Mouse (Mus musculus) large intestine, adult 2 months (tissue): ENCODE measurements at regions not wholly inside any gene's neighbourhood (a gene's known extent, or its start where the extent isn't known, plus 50 kb on each side); places are given as distances from the start of the nearest gene placed in this dataset.
"Not testable (repeated sequence)": the region's sequence is repeated elsewhere in the genome, so short reads cannot be mapped to it uniquely, and the experiment has no call there.

Experiments used
- DNase-seq: peaks from one replicate; pipeline ENCODE4 v3.0.0-alpha.2; 2012; ENCODE audit warnings: low read depth, low spot score
- WGBS: fragments of 180-500 bp; shearing (Covaris S2); methylation state at CpG from one replicate; pipeline ENCODE4 v1.1.7; 2018; 5-methylcytosine and 5-hydroxymethylcytosine counted together

GRCm38 (mm10) chr15:38406114-38406960, 981.0 kb downstream of the 4930447A16Rik start:
- WGBS = 49% methylated on average over 13 of the region's 13 CpGs
- DNase-seq = no peak

- 87% methylated on average over 5 of the region's 5 CpGs for whole genome bisulfite sequencing
- no peak for DNase-seq
Measured at GRCm38 (mm10) chr15:38407476-38407875, 982.1 kb downstream of the 4930447A16Rik start.

GRCm38 (mm10) chr15:38409168-38409567, 983.8 kb downstream of the 4930447A16Rik start:
- WGBS = 45% methylated on average over 4 of the region's 4 CpGs

DNA sequence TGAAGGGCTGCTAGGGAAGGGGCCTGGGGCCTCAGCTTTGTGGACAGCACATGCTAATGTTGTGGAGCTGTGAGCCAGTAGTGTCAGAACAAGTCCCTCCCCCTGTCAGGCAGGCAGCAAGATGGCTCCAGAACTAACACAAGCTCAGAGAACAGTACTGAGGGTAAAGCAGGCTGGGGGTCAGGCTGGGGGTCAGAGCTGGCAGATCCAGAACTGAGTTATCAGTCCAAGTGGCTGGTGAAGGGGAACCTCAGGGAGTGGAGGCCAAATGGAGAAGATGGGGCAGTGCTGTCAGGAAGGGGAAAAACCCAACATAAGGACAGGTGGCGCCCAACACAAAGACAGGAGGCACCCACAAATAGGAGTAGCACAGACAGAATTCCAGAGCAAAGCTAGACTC, 985.1 kb downstream of the 4930447A16Rik start:
- no peak for DNase-seq

More at GRCm38 (mm10) chr15:38409168-38409567, 983.8 kb downstream of the 4930447A16Rik start:
- no peak for DNase-seq

DNA sequence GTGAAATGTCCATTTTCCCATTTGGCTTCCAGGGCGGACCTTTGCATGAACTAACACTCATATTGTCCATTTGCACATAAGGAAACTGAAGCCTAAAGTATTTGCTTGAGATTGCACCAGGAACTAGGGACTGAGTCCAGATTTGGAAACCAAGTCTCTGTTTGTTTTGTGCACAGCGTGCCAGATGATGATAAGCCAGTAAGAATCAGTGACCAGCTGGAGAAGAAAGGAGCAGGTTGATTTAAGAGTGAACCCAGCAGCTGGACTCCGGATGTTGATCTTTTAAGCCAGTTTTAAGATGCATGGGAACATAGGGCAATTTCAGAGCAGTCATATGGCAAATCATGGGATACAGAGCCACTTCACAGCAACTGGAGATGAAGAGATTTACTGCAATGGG, 987.1 kb downstream of the 4930447A16Rik start:
- DNase-seq = no peak
- WGBS = 45% methylated on average over 3 of the region's 3 CpGs

More for the DNA sequence above, 985.1 kb downstream of the 4930447A16Rik start:
- WGBS = 97% methylated on average over 1 of the region's 1 CpGs

- WGBS = 86% methylated on average over 6 of the region's 6 CpGs
Measured at GRCm38 (mm10) chr15:38413329-38413728, 988.0 kb downstream of the 4930447A16Rik start.

DNA sequence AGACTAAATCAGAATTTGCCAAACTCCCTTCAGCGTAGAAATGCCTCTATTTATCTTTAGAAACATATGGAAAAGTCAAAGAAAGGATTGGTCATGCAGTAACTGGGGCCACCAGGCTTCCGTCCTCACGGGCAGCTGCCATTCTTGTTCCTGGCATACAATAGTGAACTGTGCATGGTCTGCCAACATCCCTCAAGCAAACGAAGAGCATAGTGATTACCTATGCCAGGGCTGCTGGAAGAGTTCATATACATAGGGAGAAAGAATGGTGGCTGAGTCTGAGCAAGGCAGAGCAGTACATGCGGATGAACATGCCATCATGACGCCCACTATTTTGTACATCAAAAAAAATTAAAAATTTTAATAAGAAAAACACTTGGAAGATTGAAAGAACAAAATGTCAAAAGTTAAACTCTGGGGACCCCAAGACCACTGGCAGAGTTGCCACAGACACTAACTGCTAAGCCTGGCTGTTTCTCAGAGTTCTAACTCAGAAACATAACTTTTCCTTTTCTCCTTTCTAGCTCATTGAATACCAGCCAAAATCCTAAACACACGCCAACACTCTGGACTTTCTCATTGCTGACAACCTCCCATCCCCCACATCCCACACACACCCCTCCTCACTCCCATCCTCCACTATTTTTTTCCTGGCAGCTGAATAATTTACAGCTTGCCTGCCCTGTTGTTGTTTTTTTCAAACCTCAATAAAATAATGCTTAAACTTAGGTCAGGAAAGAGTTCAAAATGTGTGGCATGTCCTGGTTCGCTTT, 989.1 kb downstream of the 4930447A16Rik start:
- no peak for DNase-seq
- 73% methylated on average over 8 of the region's 8 CpGs for WGBS

More at GRCm38 (mm10) chr15:38413329-38413728, 988.0 kb downstream of the 4930447A16Rik start:
- DNase-seq = no peak

DNA sequence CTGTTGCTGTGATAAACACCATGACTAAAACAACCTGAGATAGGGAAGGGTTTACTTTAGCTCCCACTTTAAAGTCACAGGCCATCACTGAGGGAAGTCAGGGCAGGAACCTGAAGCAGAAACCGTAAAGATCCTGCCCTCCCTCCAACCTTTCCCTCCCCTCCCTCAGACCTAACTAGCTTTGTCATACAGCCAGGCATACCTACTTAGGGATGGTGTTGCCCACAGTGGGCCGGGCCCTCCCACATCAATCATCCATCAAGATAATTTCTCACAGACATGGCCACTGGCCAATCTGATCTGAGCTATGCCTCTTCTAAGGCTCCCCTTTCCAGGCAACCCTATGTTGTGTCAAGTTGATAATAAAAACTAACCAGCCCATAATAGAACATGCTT, 989.7 kb downstream of the 4930447A16Rik start:
- WGBS = 61% methylated on average over 2 of the region's 2 CpGs
- no peak for DNase-seq

DNA sequence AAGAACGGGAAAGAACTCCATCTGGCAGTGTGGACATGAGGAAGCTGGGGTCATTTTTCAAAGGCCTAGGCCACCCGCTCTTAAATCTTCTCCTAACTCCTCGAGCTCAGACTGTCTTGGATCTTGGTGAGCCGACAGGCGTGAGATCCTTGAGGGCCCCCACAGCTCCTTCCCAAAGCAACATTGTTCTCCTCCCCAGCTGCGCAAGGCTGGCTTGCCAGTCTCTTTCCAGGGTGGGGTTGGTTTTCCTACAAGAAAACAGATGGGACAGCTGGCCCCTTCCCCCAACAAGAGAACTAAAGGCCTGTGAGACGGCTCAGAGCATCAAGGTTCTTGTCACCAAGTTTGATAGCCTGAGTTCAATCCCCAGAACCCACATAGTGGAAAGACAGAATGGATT, 994.3 kb downstream of the 4930447A16Rik start:
- 85% methylated on average over 7 of the region's 7 CpGs for WGBS
- no peak for DNase-seq

GRCm38 (mm10) chr15:38420784-38421183, 995.4 kb downstream of the 4930447A16Rik start:
- no peak for DNase-seq
- 10% methylated on average over 3 of the region's 3 CpGs for WGBS

DNA sequence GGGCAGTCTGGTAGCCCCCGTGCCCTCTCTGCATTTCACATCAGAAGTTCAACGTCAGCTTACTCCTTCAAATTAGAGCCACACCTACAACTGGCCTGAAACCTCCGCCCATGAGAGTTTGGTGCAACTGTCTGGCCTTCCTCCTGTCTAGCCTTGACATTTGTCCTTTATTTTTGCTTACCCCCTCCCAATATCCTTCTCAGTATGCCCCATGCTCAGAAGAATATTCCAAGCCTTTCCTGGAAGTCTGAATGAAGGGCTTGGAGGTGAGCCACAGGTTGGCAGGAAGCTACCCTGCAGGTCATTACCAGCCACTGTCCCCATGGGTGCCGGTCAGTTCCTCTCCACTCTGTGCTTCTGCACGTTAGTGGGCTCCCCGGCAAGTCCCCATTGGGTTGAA, 997.4 kb downstream of the 4930447A16Rik start:
- 73% methylated on average over 6 of the region's 6 CpGs for WGBS
- no peak for DNase-seq

- WGBS = 82% methylated on average over 4 of the region's 4 CpGs
- DNase-seq = no peak
Measured at GRCm38 (mm10) chr15:38425506-38425905, 1000.2 kb downstream of the 4930447A16Rik start.

GRCm38 (mm10) chr15:38427966-38428365, 1002.6 kb downstream of the 4930447A16Rik start:
- WGBS = 70% methylated on average over 1 of the region's 1 CpGs
- DNase-seq = no peak

DNA sequence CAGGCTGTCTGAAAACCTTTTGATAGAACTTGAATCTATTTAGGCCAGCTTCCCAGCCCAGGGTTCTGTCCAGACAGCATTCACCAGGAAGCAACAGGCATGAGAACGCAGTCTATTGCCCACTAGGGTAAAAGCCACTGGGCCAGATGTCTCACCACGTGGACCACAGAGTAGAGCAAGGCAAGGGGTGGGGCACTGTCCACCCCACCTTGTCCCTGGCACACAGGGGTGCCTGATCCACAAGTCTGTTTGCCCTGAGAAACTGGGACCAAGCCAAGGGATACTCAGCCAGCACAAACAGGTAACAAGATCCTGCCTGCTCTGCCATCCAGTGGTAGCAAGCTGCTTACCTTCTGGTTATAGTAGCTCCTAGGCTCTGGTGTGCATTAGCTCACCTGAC, 1006.3 kb downstream of the 4930447A16Rik start:
- DNase-seq = peak; percentile 82
- 17% methylated on average over 2 of the region's 2 CpGs for WGBS

GRCm38 (mm10) chr15:38433386-38433785, 1008.0 kb downstream of the 4930447A16Rik start:
- no peak for DNase-seq

GRCm38 (mm10) chr15:38434239-38434638, 1008.9 kb downstream of the 4930447A16Rik start:
- DNase-seq = not testable (repeated sequence)
- WGBS = 93% methylated on average over 2 of the region's 2 CpGs

More at GRCm38 (mm10) chr15:38433386-38433785, 1008.0 kb downstream of the 4930447A16Rik start:
- WGBS = 24% methylated on average over 7 of the region's 7 CpGs
